Mouse (Mus musculus): Measurements from ENCODE around the gene Scn8a. TPM values are rescaled to one million over a fixed set of nuclear protein-coding genes. Genes with fewer than 3 reads are reported as not detected.

The Scn8a gene
- polyA plus RNA-seq, 1 experiment: 0.20 TPM

DNA sequence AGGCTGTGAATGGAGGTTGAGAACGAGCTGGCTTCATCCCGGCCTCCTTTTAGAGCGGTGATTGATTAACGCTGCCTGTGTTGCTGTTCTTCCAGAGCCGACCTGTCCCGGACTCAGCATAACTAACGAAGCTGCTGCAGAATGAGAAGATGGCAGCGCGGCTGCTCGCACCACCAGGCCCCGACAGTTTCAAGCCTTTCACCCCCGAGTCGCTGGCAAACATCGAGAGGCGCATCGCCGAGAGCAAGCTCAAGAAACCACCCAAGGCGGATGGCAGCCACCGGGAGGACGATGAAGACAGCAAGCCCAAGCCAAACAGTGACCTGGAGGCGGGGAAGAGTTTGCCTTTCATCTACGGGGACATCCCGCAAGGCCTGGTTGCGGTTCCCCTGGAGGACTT lies 66.5 kb downstream of the Scn8a start:
- Histone ChIP-seq H3K4me3 (ENCODE audit: control insufficient read depth, insufficient read depth, low read length) (no peak overlapping the region), H3K27me3 (ENCODE audit: control insufficient read depth, insufficient read depth, low read length) (no peaks in the 10 kb centered on the region), H3K27ac (ENCODE audit: control insufficient read depth, insufficient read depth, low read length) (no peak overlapping the region), H3K36me3 (ENCODE audit: control insufficient read depth, insufficient read depth, low read length) (no peaks in the 10 kb centered on the region), H3K4me1 (replicated peaks; ENCODE audit: control insufficient read depth, insufficient read depth, low read length) (no peaks in the 10 kb centered on the region)
- WGBS: 82% methylated on average over 24 of the region's 24 CpGs
- TF ChIP-seq POLR2A (IDR thresholded peaks at IDR 0.05; ENCODE audit: control insufficient read depth, extremely low read depth, insufficient read depth, low read length, poor library complexity): no peak
- no peak for TF ChIP-seq CTCF (IDR thresholded peaks at IDR 0.05; ENCODE audit: borderline replicate concordance, control insufficient read depth, extremely low read depth, insufficient read depth, low read length, poor library complexity)
- no peak for DNase-seq

DNA sequence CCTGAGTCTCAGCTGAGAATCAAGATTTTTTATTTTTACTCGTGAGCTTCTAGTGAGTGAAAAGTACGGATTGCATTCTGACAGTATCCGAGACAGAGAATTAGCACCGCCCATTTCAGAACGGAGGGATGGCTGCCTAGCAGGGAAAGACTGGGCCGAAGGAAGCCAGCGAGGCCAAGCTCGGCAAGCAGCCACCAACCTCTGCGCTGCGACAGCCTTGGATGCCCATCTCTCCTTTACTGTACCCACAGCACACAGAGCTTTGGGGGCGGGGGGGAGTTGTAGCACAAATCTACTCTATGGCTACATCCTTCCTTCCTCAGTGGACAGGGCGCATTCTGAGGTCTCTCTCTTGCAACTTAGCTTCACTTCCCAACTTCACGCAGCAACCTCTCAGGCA lies 78.7 kb downstream of the Scn8a start:
- 90% methylated on average over 13 of the region's 13 CpGs for WGBS
- no peak overlapping the region for H3K27ac ChIP-seq (ENCODE audit: control insufficient read depth, insufficient read depth, low read length)
- TF ChIP-seq CTCF (IDR thresholded peaks at IDR 0.05; ENCODE audit: borderline replicate concordance, control insufficient read depth, extremely low read depth, insufficient read depth, low read length, poor library complexity) (no peak), POLR2A (IDR thresholded peaks at IDR 0.05; ENCODE audit: control insufficient read depth, extremely low read depth, insufficient read depth, low read length, poor library complexity) (no peak)
- no peak overlapping the region for H3K4me3 ChIP-seq (ENCODE audit: control insufficient read depth, insufficient read depth, low read length)
- no peaks in the 10 kb centered on the region for H3K27me3 ChIP-seq (ENCODE audit: control insufficient read depth, insufficient read depth, low read length)
- DNase-seq: no peak
- no peaks in the 10 kb centered on the region for H3K4me1 ChIP-seq (replicated peaks; ENCODE audit: control insufficient read depth, insufficient read depth, low read length)
- H3K36me3 ChIP-seq (ENCODE audit: control insufficient read depth, insufficient read depth, low read length): no peaks in the 10 kb centered on the region

GRCm38 (mm10) chr15:100949169-100949568 lies 79.5 kb downstream of the Scn8a start:
- TF ChIP-seq POLR2A (IDR thresholded peaks at IDR 0.05; ENCODE audit: control insufficient read depth, extremely low read depth, insufficient read depth, low read length, poor library complexity) (no peak), CTCF (IDR thresholded peaks at IDR 0.05; ENCODE audit: borderline replicate concordance, control insufficient read depth, extremely low read depth, insufficient read depth, low read length, poor library complexity) (no peak)

GRCm38 (mm10) chr15:100951491-100951890 lies 81.8 kb downstream of the Scn8a start:
- 86% methylated on average over 10 of the region's 10 CpGs for WGBS
- TF ChIP-seq POLR2A (IDR thresholded peaks at IDR 0.05; ENCODE audit: control insufficient read depth, extremely low read depth, insufficient read depth, low read length, poor library complexity): no peak
- Histone ChIP-seq H3K36me3 (ENCODE audit: control insufficient read depth, insufficient read depth, low read length) (no peaks in the 10 kb centered on the region), H3K27me3 (ENCODE audit: control insufficient read depth, insufficient read depth, low read length) (no peaks in the 10 kb centered on the region), H3K4me3 (ENCODE audit: control insufficient read depth, insufficient read depth, low read length) (no peak overlapping the region), H3K27ac (ENCODE audit: control insufficient read depth, insufficient read depth, low read length) (no peak overlapping the region), H3K4me1 (replicated peaks; ENCODE audit: control insufficient read depth, insufficient read depth, low read length) (no peaks in the 10 kb centered on the region)
- DNase-seq: no peak

More at GRCm38 (mm10) chr15:100949169-100949568, 79.5 kb downstream of the Scn8a start:
- Histone ChIP-seq H3K4me3 (ENCODE audit: control insufficient read depth, insufficient read depth, low read length) (no peak overlapping the region), H3K27ac (ENCODE audit: control insufficient read depth, insufficient read depth, low read length) (no peak overlapping the region), H3K36me3 (ENCODE audit: control insufficient read depth, insufficient read depth, low read length) (no peaks in the 10 kb centered on the region), H3K4me1 (replicated peaks; ENCODE audit: control insufficient read depth, insufficient read depth, low read length) (no peaks in the 10 kb centered on the region), H3K27me3 (ENCODE audit: control insufficient read depth, insufficient read depth, low read length) (no peaks in the 10 kb centered on the region)
- WGBS: 88% methylated on average over 4 of the region's 4 CpGs
- DNase-seq: no peak

DNA sequence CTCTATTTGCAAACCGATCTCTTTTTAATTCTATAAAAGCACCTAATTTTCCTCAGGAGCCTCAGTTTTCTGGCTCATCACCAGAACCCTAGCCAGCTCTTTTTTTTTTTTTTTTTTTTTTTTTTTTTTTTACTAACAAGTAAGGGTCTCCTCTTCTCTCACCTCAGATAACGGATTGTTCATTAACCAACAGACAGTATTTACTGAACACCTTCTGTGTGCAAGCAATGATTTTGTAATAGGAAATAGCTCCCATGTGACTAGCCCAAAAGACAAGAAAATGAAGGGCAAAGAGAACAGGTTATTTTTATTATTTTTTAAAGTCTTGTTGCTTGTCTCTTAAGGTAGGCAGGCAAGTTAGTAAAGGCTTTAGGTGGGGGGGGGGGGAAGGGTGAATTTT lies 82.6 kb downstream of the Scn8a start:
- H3K27me3 ChIP-seq (ENCODE audit: control insufficient read depth, insufficient read depth, low read length): no peaks in the 10 kb centered on the region
- H3K27ac ChIP-seq (ENCODE audit: control insufficient read depth, insufficient read depth, low read length): no peak overlapping the region
- no peaks in the 10 kb centered on the region for H3K36me3 ChIP-seq (ENCODE audit: control insufficient read depth, insufficient read depth, low read length)
- no peak for TF ChIP-seq CTCF (IDR thresholded peaks at IDR 0.05; ENCODE audit: borderline replicate concordance, control insufficient read depth, extremely low read depth, insufficient read depth, low read length, poor library complexity)
- no peak for TF ChIP-seq POLR2A (IDR thresholded peaks at IDR 0.05; ENCODE audit: control insufficient read depth, extremely low read depth, insufficient read depth, low read length, poor library complexity)
- H3K4me1 ChIP-seq (replicated peaks; ENCODE audit: control insufficient read depth, insufficient read depth, low read length): no peaks in the 10 kb centered on the region
- WGBS: 92% methylated on average over 2 of the region's 2 CpGs
- DNase-seq: no peak
- H3K4me3 ChIP-seq (ENCODE audit: control insufficient read depth, insufficient read depth, low read length): no peak overlapping the region

GRCm38 (mm10) chr15:100952854-100953253 lies 83.2 kb downstream of the Scn8a start:
- H3K36me3 ChIP-seq (ENCODE audit: control insufficient read depth, insufficient read depth, low read length): no peaks in the 10 kb centered on the region
- no peaks in the 10 kb centered on the region for H3K27me3 ChIP-seq (ENCODE audit: control insufficient read depth, insufficient read depth, low read length)
- H3K4me1 ChIP-seq (replicated peaks; ENCODE audit: control insufficient read depth, insufficient read depth, low read length): no peaks in the 10 kb centered on the region
- no peak overlapping the region for H3K4me3 ChIP-seq (ENCODE audit: control insufficient read depth, insufficient read depth, low read length)
- no peak for DNase-seq
- WGBS: 47% methylated on average over 8 of the region's 8 CpGs
- H3K27ac ChIP-seq (ENCODE audit: control insufficient read depth, insufficient read depth, low read length): no peak overlapping the region
- TF ChIP-seq POLR2A (IDR thresholded peaks at IDR 0.05; ENCODE audit: control insufficient read depth, extremely low read depth, insufficient read depth, low read length, poor library complexity) (no peak), CTCF (IDR thresholded peaks at IDR 0.05; ENCODE audit: borderline replicate concordance, control insufficient read depth, extremely low read depth, insufficient read depth, low read length, poor library complexity) (no peak)

DNA sequence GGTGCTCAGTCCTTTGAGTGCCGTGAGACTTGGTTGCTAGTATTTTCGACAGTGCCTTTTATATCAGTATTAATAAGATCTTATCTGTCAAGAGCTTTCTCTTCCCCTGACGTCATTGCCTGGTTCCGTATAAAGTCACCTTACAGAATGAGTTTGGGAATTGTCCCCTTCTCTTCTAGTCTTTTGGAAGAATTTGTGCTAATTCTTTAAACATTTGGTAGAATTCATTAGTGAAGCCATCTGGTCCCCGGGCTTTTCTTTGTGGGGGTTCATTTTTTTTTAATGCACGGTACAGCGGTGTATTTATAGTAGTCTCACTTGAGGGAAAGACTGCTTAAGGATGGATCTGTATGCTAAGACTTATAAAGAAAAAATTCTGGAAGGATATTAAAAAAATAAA lies 84.3 kb downstream of the Scn8a start:
- 87% methylated on average over 7 of the region's 7 CpGs for WGBS
- no peak for DNase-seq
- no peaks in the 10 kb centered on the region for H3K4me1 ChIP-seq (replicated peaks; ENCODE audit: control insufficient read depth, insufficient read depth, low read length)
- no peaks in the 10 kb centered on the region for H3K36me3 ChIP-seq (ENCODE audit: control insufficient read depth, insufficient read depth, low read length)
- no peak overlapping the region for H3K27ac ChIP-seq (ENCODE audit: control insufficient read depth, insufficient read depth, low read length)
- no peaks in the 10 kb centered on the region for H3K27me3 ChIP-seq (ENCODE audit: control insufficient read depth, insufficient read depth, low read length)
- H3K4me3 ChIP-seq (ENCODE audit: control insufficient read depth, insufficient read depth, low read length): no peak overlapping the region
- no peak for TF ChIP-seq POLR2A (IDR thresholded peaks at IDR 0.05; ENCODE audit: control insufficient read depth, extremely low read depth, insufficient read depth, low read length, poor library complexity)
- TF ChIP-seq CTCF (IDR thresholded peaks at IDR 0.05; ENCODE audit: borderline replicate concordance, control insufficient read depth, extremely low read depth, insufficient read depth, low read length, poor library complexity): no peak
